Mouse (Mus musculus) G1E (cell line): ENCODE measurements around the gene Ubl5. TPM values are rescaled to one million over a fixed set of nuclear protein-coding genes. Genes with fewer than 3 reads are reported as not detected.

ENCODE experiments used
- ATAC-seq: 2 replicates; pipeline ENCODE4 v1.8.0; 2016; ENCODE audit warnings: mild to moderate bottlenecking; ENCODE audit not compliant: insufficient number of reproducible peaks, poor library complexity, low FRiP score, severe bottlenecking; ENCODE audit errors: extremely low read depth
- DNase-seq: peaks from one replicate; pipeline ENCODE4 v3.0.0; 2012; ENCODE audit warnings: low spot score
- H3K27me3 ChIP-seq: 2 replicates; pipeline ENCODE4 v1.6.1; 2012; ENCODE audit warnings: mild to moderate bottlenecking, low read length, inconsistent platforms; ENCODE audit not compliant: insufficient read depth
- H3K36me3 ChIP-seq: replicated peaks from 2 replicates; pipeline ENCODE3; 2012; ENCODE audit warnings: mild to moderate bottlenecking, inconsistent platforms
- H3K4me1 ChIP-seq: 2 replicates; pipeline ENCODE4 v1.6.1; 2012; ENCODE audit warnings: low read depth, low read length, inconsistent platforms, mixed read lengths; ENCODE audit not compliant: insufficient read depth
- H3K4me3 ChIP-seq: 2 replicates; pipeline ENCODE4 v1.5.1; 2012; ENCODE audit warnings: low read depth, mild to moderate bottlenecking, inconsistent platforms, low read length, moderate library complexity, mixed read lengths
- H3K9me3 ChIP-seq: replicated peaks from 2 replicates; pipeline ENCODE4 v1.6.1; 2012; ENCODE audit warnings: inconsistent platforms
- CTCF ChIP-seq: IDR thresholded peaks from 2 replicates; pipeline ENCODE4 v1.5.1; 2012; ENCODE audit warnings: low read depth, low read length, inconsistent platforms, mixed read lengths
- GATA1 ChIP-seq: IDR thresholded peaks from 2 replicates; pipeline ENCODE4 v1.6.1; 2012; ENCODE audit warnings: borderline replicate concordance, low read length, inconsistent platforms, mixed read lengths
- GATA2 ChIP-seq: IDR thresholded peaks from 2 replicates; pipeline ENCODE4 v1.6.1; 2012; ENCODE audit warnings: low read depth, low read length, inconsistent platforms, borderline replicate concordance
- POLR2AphosphoS5 ChIP-seq: IDR thresholded peaks from 2 replicates; pipeline ENCODE4 v1.6.1; 2012; ENCODE audit warnings: low read depth, low read length, inconsistent platforms; ENCODE audit not compliant: insufficient replicate concordance
- TAL1 ChIP-seq: conservative IDR thresholded peaks from 2 replicates; pipeline ENCODE4 v1.6.1; 2012; ENCODE audit warnings: low read depth, low read length, inconsistent platforms, mixed read lengths
- polyA plus RNA-seq: library from polyadenylated mRNA; stranded (reverse); fragments of >175 nt; gene quantifications from 2 replicates; pipeline ENCODE4 v1.2.3, GENCODE M21; 2012
- total RNA-seq, 2 experiments: library from RNA; stranded (forward) in 1 of 2; stranded (reverse) in 1 of 2; fragments of 200-1000 nt in 1 of 2; fragments of >200 nt in 1 of 2; fragmentation: Nextera tagmentation in 1 of 2; gene quantifications; 2 replicates each; pipeline ENCODE4 v1.2.3; 2014 to 2017

Ubl5 gene
- total and polyA plus RNA-seq, 3 experiments: 18.4 to 270 (median 176) TPM

GRCm38 (mm10) chr9:20652260-20652658 is 9.6 kb downstream of the Ubl5 start:
- no peak for ATAC-seq
- Histone ChIP-seq H3K4me1 (peaks cover 64% of the 10 kb centered on the region), H3K4me3 (peak overlapping the region; percentile 99), H3K36me3 (peaks cover 69% of the 10 kb centered on the region), H3K27me3 (no peaks in the 10 kb centered on the region), H3K9me3 (no peaks in the 10 kb centered on the region)
- peak; percentile 33 for DNase-seq
- TF ChIP-seq GATA2: no peak
- TF ChIP-seq GATA1: no peak
- no peak for TF ChIP-seq POLR2AphosphoS5
- TF ChIP-seq CTCF: no peak
- TF ChIP-seq TAL1: no peak

GRCm38 (mm10) chr9:20653859-20654258 is 11.2 kb downstream of the Ubl5 start:
- Histone ChIP-seq H3K9me3 (no peaks in the 10 kb centered on the region), H3K4me3 (peak overlapping the region; percentile 99; the same call in 1 of the 2 replicates), H3K27me3 (no peaks in the 10 kb centered on the region), H3K36me3 (peaks cover 69% of the 10 kb centered on the region), H3K4me1 (peaks cover 70% of the 10 kb centered on the region)
- TF ChIP-seq CTCF (no peak), GATA1 (no peak), POLR2AphosphoS5 (no peak), TAL1 (no peak), GATA2 (no peak)
- no peak for DNase-seq
- ATAC-seq: no peak

- peaks cover 93% of the 10 kb centered on the region for H3K36me3 ChIP-seq
- H3K27me3 ChIP-seq: no peaks in the 10 kb centered on the region
- H3K4me3 ChIP-seq: no peak overlapping the region
- peaks cover 63% of the 10 kb centered on the region for H3K4me1 ChIP-seq
- TF ChIP-seq GATA1: no peak
- ATAC-seq: no peak
- no peak for DNase-seq
- no peaks in the 10 kb centered on the region for H3K9me3 ChIP-seq
Measured at GRCm38 (mm10) chr9:20657546-20657945, 14.9 kb downstream of the Ubl5 start.

GRCm38 (mm10) chr9:20662325-20662724 is 19.6 kb downstream of the Ubl5 start:
- H3K4me1 ChIP-seq: peaks cover 47% of the 10 kb centered on the region
- no peaks in the 10 kb centered on the region for H3K9me3 ChIP-seq
- ATAC-seq: peak; percentile 55
- peaks cover 89% of the 10 kb centered on the region for H3K36me3 ChIP-seq
- DNase-seq: no peak
- peak; percentile 61; the same call in 1 of the 2 replicates for TF ChIP-seq CTCF
- no peak for TF ChIP-seq TAL1
- H3K27me3 ChIP-seq: no peaks in the 10 kb centered on the region
- no peak overlapping the region for H3K4me3 ChIP-seq

- Histone ChIP-seq H3K27me3 (no peaks in the 10 kb centered on the region), H3K9me3 (no peaks in the 10 kb centered on the region), H3K4me3 (no peak overlapping the region), H3K4me1 (peaks cover 43% of the 10 kb centered on the region), H3K36me3 (peaks cover 84% of the 10 kb centered on the region)
- ATAC-seq: no peak
- DNase-seq: no peak
- TF ChIP-seq GATA1: no peak
- TF ChIP-seq TAL1: no peak
- TF ChIP-seq GATA2: no peak
- no peak for TF ChIP-seq CTCF
- no peak for TF ChIP-seq POLR2AphosphoS5
Measured at GRCm38 (mm10) chr9:20662874-20663273, 20.2 kb downstream of the Ubl5 start.

GRCm38 (mm10) chr9:20663956-20664355 is 21.3 kb downstream of the Ubl5 start:
- peaks cover 39% of the 10 kb centered on the region for H3K4me1 ChIP-seq
- ATAC-seq (no peak), DNase-seq (no peak)
- peaks cover 73% of the 10 kb centered on the region for H3K36me3 ChIP-seq
- H3K4me3 ChIP-seq: no peak overlapping the region
- TF ChIP-seq TAL1 (no peak), POLR2AphosphoS5 (no peak), GATA1 (no peak), GATA2 (no peak), CTCF (no peak)
- H3K27me3 ChIP-seq: no peaks in the 10 kb centered on the region
- H3K9me3 ChIP-seq: no peaks in the 10 kb centered on the region

GRCm38 (mm10) chr9:20664366-20664765 is 21.7 kb downstream of the Ubl5 start:
- DNase-seq: no peak
- H3K36me3 ChIP-seq: peaks cover 69% of the 10 kb centered on the region

More at GRCm38 (mm10) chr9:20664366-20664765, 21.7 kb downstream of the Ubl5 start:
- Histone ChIP-seq H3K27me3 (no peaks in the 10 kb centered on the region), H3K9me3 (no peaks in the 10 kb centered on the region), H3K4me1 (peaks cover 36% of the 10 kb centered on the region), H3K4me3 (no peak overlapping the region)
- TF ChIP-seq GATA2 (no peak), CTCF (no peak), TAL1 (no peak), POLR2AphosphoS5 (no peak), GATA1 (no peak)
- no peak for ATAC-seq
